Mouse (Mus musculus): Measurements from ENCODE around the gene Nmb.
A peak's percentile ranks its signal among the peaks of the same experiment; 100 is the strongest.

Gene Nmb

GRCm38 (mm10) chr7:80900944-80901501, 3.9 kb downstream of the Nmb start, which contains the start of gene Wdr73:
Gene Wdr73 (minus strand): TSS chr7:80901269.
- peak; percentile 87 to 88 for DNase-seq (ENCODE audit: low spot score in 2 of 2)

GRCm38 (mm10) chr7:80897721-80898120, 7.2 kb downstream of the Nmb start:
- no peak for DNase-seq (ENCODE audit: low spot score in 2 of 2)

- DNase-seq (ENCODE audit: low spot score in 2 of 2) = no peak
These were observed 7.7 kb downstream of the Nmb start for GRCm38 (mm10) chr7:80897134-80897533.

GRCm38 (mm10) chr7:80894815-80895519, 9.9 kb downstream of the Nmb start:
- no peak for DNase-seq (ENCODE audit: low spot score in 2 of 2)

GRCm38 (mm10) chr7:80894196-80894595, 10.7 kb downstream of the Nmb start:
- DNase-seq (ENCODE audit: low spot score in 2 of 2) = no peak

- no peak for DNase-seq (ENCODE audit: low spot score in 2 of 2)
These were observed 11.1 kb downstream of the Nmb start for GRCm38 (mm10) chr7:80893753-80894129.

GRCm38 (mm10) chr7:80893086-80893752, 11.7 kb downstream of the Nmb start:
- DNase-seq (ENCODE audit: low spot score in 2 of 2) = no peak

- DNase-seq (ENCODE audit: low spot score in 2 of 2) = no peak
These were observed 15.0 kb downstream of the Nmb start for GRCm38 (mm10) chr7:80889841-80890241.

GRCm38 (mm10) chr7:80889021-80889511, 15.8 kb downstream of the Nmb start:
- peak in 1 of 2 experiments; percentile 52 for DNase-seq (ENCODE audit: low spot score in 2 of 2)

GRCm38 (mm10) chr7:80888595-80888994, 16.3 kb downstream of the Nmb start:
- no peak for DNase-seq (ENCODE audit: low spot score in 2 of 2)

- DNase-seq (ENCODE audit: low spot score in 2 of 2) = no peak
These were observed 19.2 kb downstream of the Nmb start for GRCm38 (mm10) chr7:80885666-80886065.

- DNase-seq (ENCODE audit: low spot score in 2 of 2) = no peak
These were observed 21.9 kb downstream of the Nmb start for GRCm38 (mm10) chr7:80882830-80883505.

GRCm38 (mm10) chr7:80875727-80876126, 29.1 kb downstream of the Nmb start:
- no peak for DNase-seq (ENCODE audit: low spot score in 2 of 2)

GRCm38 (mm10) chr7:80873631-80874030, 31.2 kb downstream of the Nmb start:
- DNase-seq (ENCODE audit: low spot score in 2 of 2) = no peak

- DNase-seq (ENCODE audit: low spot score in 2 of 2) = no peak
These were observed 31.8 kb downstream of the Nmb start for GRCm38 (mm10) chr7:80873038-80873437.

GRCm38 (mm10) chr7:80868686-80869085, 36.2 kb downstream of the Nmb start:
- no peak for DNase-seq (ENCODE audit: low spot score in 2 of 2)

GRCm38 (mm10) chr7:80866514-80867147, 38.2 kb downstream of the Nmb start:
- no peak for DNase-seq (ENCODE audit: low spot score in 2 of 2)

- no peak for DNase-seq (ENCODE audit: low spot score in 2 of 2)
These were observed 39.4 kb downstream of the Nmb start for GRCm38 (mm10) chr7:80865521-80865920.

- no peak for DNase-seq (ENCODE audit: low spot score in 2 of 2)
These were observed 40.0 kb downstream of the Nmb start for GRCm38 (mm10) chr7:80864831-80865230.

GRCm38 (mm10) chr7:80864151-80864550, 40.7 kb downstream of the Nmb start:
- DNase-seq (ENCODE audit: low spot score in 2 of 2) = no peak

- DNase-seq (ENCODE audit: low spot score in 2 of 2) = no peak
These were observed 41.4 kb downstream of the Nmb start for GRCm38 (mm10) chr7:80863520-80863919.

GRCm38 (mm10) chr7:80862475-80862874, 42.4 kb downstream of the Nmb start:
- DNase-seq (ENCODE audit: low spot score in 2 of 2) = no peak
